Mouse (Mus musculus) ES-Bruce4 (cell line): ENCODE results near the gene Ggcx.

Experiments used
- CTCF ChIP-seq: IDR thresholded peaks from one replicate; pipeline ENCODE4 v1.8.1; 2011; ENCODE audit warnings: low read depth, low read length
- EP300 ChIP-seq: IDR thresholded peaks from 2 replicates; pipeline ENCODE4 v1.6.1; 2011; ENCODE audit warnings: low read depth, low read length; ENCODE audit not compliant: insufficient read depth
- POLR2A ChIP-seq: IDR thresholded peaks from one replicate; pipeline ENCODE4 v1.8.1; 2011; ENCODE audit warnings: low read length; ENCODE audit not compliant: insufficient read depth

- TF ChIP-seq CTCF (no peak), POLR2A (no peak), EP300 (no peak)
These were observed 49.1 kb upstream of the Ggcx start for GRCm38 (mm10) chr6:72364985-72365384.
